Mouse (Mus musculus) MEL (cell line): Measurements from ENCODE around the gene Cpeb1. TPM values are rescaled to one million over a fixed set of nuclear protein-coding genes. Genes with fewer than 3 reads are reported as not detected.

Experiments used
- DNase-seq: peaks from one replicate; pipeline ENCODE4 v3.0.0; 2011; ENCODE audit warnings: low read depth, low spot score
- H3K27ac ChIP-seq: 2 replicates; pipeline ENCODE4 v1.5.1; 2012; ENCODE audit warnings: low read depth, mild to moderate bottlenecking, control low read depth, low read length, moderate library complexity; ENCODE audit not compliant: control insufficient read depth
- H3K27me3 ChIP-seq, 2 experiments: fragments of 150-350 bp in 1 of 2; sonication (generic) in 1 of 2; 2 replicates each; pipeline ENCODE4 v1.6.1; 2012; ENCODE audit warnings: low read length in 2 of 2, mild to moderate bottlenecking in 2 of 2, improper control_type of control experiment in 1 of 2, moderate library complexity in 1 of 2; ENCODE audit not compliant: insufficient read depth in 2 of 2, control insufficient read depth in 1 of 2
- H3K36me3 ChIP-seq, 2 experiments: 2 replicates each; pipeline ENCODE4 v1.6.1; 2012 to 2014; ENCODE audit warnings: low read length in 2 of 2, improper control_type of control experiment in 1 of 2, inconsistent platforms in 1 of 2, mild to moderate bottlenecking in 1 of 2; ENCODE audit not compliant: insufficient read depth in 2 of 2, control insufficient read depth in 1 of 2
- H3K4me1 ChIP-seq, 2 experiments: fragments of 150-350 bp in 1 of 2; sonication (generic) in 1 of 2; 2 replicates each; pipeline ENCODE4 v1.6.1; 2012; ENCODE audit warnings: low read length in 2 of 2, improper control_type of control experiment in 1 of 2, mild to moderate bottlenecking in 1 of 2; ENCODE audit not compliant: insufficient read depth in 2 of 2, control insufficient read depth in 1 of 2
- H3K4me3 ChIP-seq, 2 experiments: fragments of 150-350 bp in 1 of 2; sonication (generic) in 1 of 2; 2 replicates each; pipeline ENCODE4 v1.5.1; 2012; ENCODE audit warnings: low read depth in 2 of 2, low read length in 2 of 2, mild to moderate bottlenecking in 2 of 2, moderate library complexity in 2 of 2, control low read depth in 1 of 2, improper control_type of control experiment in 1 of 2; ENCODE audit not compliant: control insufficient read depth in 1 of 2, insufficient read depth in 1 of 2
- H3K79me2 ChIP-seq: 2 replicates; pipeline ENCODE4 v1.6.1; 2012; ENCODE audit warnings: mild to moderate bottlenecking, low read length, moderate library complexity; ENCODE audit not compliant: control insufficient read depth, poor library complexity, insufficient read depth
- H3K9ac ChIP-seq: 2 replicates; pipeline ENCODE4 v1.6.1; 2012; ENCODE audit warnings: low read depth, mild to moderate bottlenecking, control low read depth, low read length, moderate library complexity; ENCODE audit not compliant: control insufficient read depth, poor library complexity, severe bottlenecking
- H3K9me3 ChIP-seq: fragments of 150-350 bp; sonication (generic); replicated peaks from 2 replicates; pipeline ENCODE4 v1.6.1; 2012; ENCODE audit warnings: mild to moderate bottlenecking, low read length, improper control_type of control experiment, moderate library complexity; ENCODE audit not compliant: insufficient read depth
- BHLHE40 ChIP-seq: IDR thresholded peaks from 2 replicates; pipeline ENCODE4 v1.6.1; 2012; ENCODE audit warnings: low read depth, mild to moderate bottlenecking, inconsistent platforms, low read length, improper control_type of control experiment, borderline replicate concordance
- CHD1 ChIP-seq: IDR thresholded peaks from 2 replicates; pipeline ENCODE4 v1.6.1; 2012; ENCODE audit warnings: low read depth, mild to moderate bottlenecking, inconsistent platforms, low read length, improper control_type of control experiment
- ELF1 ChIP-seq: IDR thresholded peaks from 2 replicates; pipeline ENCODE4 v1.6.1; 2014; ENCODE audit warnings: low read depth, mild to moderate bottlenecking, inconsistent platforms, low read length, improper control_type of control experiment, moderate library complexity
- EP300 ChIP-seq, 2 experiments: IDR thresholded peaks; 2 replicates each; pipeline ENCODE4 v1.6.1; 2011; ENCODE audit warnings: improper control_type of control experiment in 2 of 2, low read length in 2 of 2, low read depth in 1 of 2, mild to moderate bottlenecking in 1 of 2
- ETS1 ChIP-seq: IDR thresholded peaks from 2 replicates; pipeline ENCODE4 v1.6.1; 2012; ENCODE audit warnings: low read depth, mild to moderate bottlenecking, inconsistent platforms, low read length, improper control_type of control experiment, moderate library complexity
- GABPA ChIP-seq: IDR thresholded peaks from 2 replicates; pipeline ENCODE4 v1.6.1; 2012; ENCODE audit warnings: low read depth, mild to moderate bottlenecking, inconsistent platforms, low read length, improper control_type of control experiment, moderate library complexity
- GATA1 ChIP-seq: IDR thresholded peaks from 2 replicates; pipeline ENCODE4 v1.6.1; 2011; ENCODE audit warnings: low read depth, low read length, improper control_type of control experiment
- HCFC1 ChIP-seq: IDR thresholded peaks from 2 replicates; pipeline ENCODE4 v1.6.1; 2012; ENCODE audit warnings: low read depth, mild to moderate bottlenecking, inconsistent platforms, low read length, improper control_type of control experiment, moderate library complexity
- JUND ChIP-seq: IDR thresholded peaks from 2 replicates; pipeline ENCODE4 v1.6.1; 2011; ENCODE audit warnings: low read depth, mild to moderate bottlenecking, improper control_type of control experiment, low read length
- MAZ ChIP-seq: IDR thresholded peaks from 2 replicates; pipeline ENCODE4 v1.6.1; 2012; ENCODE audit warnings: low read depth, mild to moderate bottlenecking, inconsistent platforms, low read length, improper control_type of control experiment
- MEF2A ChIP-seq: IDR thresholded peaks from 2 replicates; pipeline ENCODE4 v1.6.1; 2014; ENCODE audit warnings: low read depth, mild to moderate bottlenecking, inconsistent platforms, low read length, improper control_type of control experiment; ENCODE audit not compliant: poor library complexity, insufficient replicate concordance, severe bottlenecking; ENCODE audit errors: extremely low read depth
- MYB ChIP-seq: IDR thresholded peaks from 2 replicates; pipeline ENCODE4 v1.6.1; 2011; ENCODE audit warnings: mild to moderate bottlenecking, low read depth, low read length, improper control_type of control experiment
- MYC ChIP-seq: IDR thresholded peaks from 2 replicates; pipeline ENCODE4 v1.6.1; 2011; ENCODE audit warnings: low read depth, mild to moderate bottlenecking, low read length, improper control_type of control experiment, moderate library complexity
- NELFE ChIP-seq: IDR thresholded peaks from 2 replicates; pipeline ENCODE4 v1.6.1; 2011; ENCODE audit warnings: low read depth, low read length, improper control_type of control experiment
- POLR2AphosphoS2 ChIP-seq: IDR thresholded peaks from 2 replicates; pipeline ENCODE4 v1.6.1; 2011; ENCODE audit warnings: low read length, improper control_type of control experiment
- RAD21 ChIP-seq: IDR thresholded peaks from 2 replicates; pipeline ENCODE4 v1.6.1; 2011; ENCODE audit warnings: mild to moderate bottlenecking, low read depth, low read length, improper control_type of control experiment
- SIN3A ChIP-seq: IDR thresholded peaks from 2 replicates; pipeline ENCODE4 v1.6.1; 2012; ENCODE audit warnings: low read length, improper control_type of control experiment, inconsistent platforms
- SMC3 ChIP-seq: IDR thresholded peaks from 2 replicates; pipeline ENCODE4 v1.6.1; 2011; ENCODE audit warnings: low read depth, low read length, improper control_type of control experiment
- TBP ChIP-seq: IDR thresholded peaks from 2 replicates; pipeline ENCODE4 v1.8.0; 2011; ENCODE audit warnings: low read depth, low read length, improper control_type of control experiment
- USF2 ChIP-seq, 2 experiments: IDR thresholded peaks; 2 replicates each; pipeline ENCODE4 v1.6.1; 2011 to 2012; ENCODE audit warnings: improper control_type of control experiment in 2 of 2, low read length in 2 of 2, borderline replicate concordance in 1 of 2, inconsistent platforms in 1 of 2, low read depth in 1 of 2, mild to moderate bottlenecking in 1 of 2; ENCODE audit not compliant: insufficient read depth in 1 of 2
- ZC3H11A ChIP-seq: IDR thresholded peaks from 2 replicates; pipeline ENCODE4 v1.6.1; 2012; ENCODE audit warnings: low read depth, mild to moderate bottlenecking, inconsistent platforms, low read length, improper control_type of control experiment
- ZMIZ1 ChIP-seq: IDR thresholded peaks from 2 replicates; pipeline ENCODE4 v1.6.1; 2012; ENCODE audit warnings: low read depth, mild to moderate bottlenecking, inconsistent platforms, low read length, improper control_type of control experiment, moderate library complexity
- ZNF384 ChIP-seq: IDR thresholded peaks from 2 replicates; pipeline ENCODE4 v1.6.1; 2012; ENCODE audit warnings: low read depth, mild to moderate bottlenecking, inconsistent platforms, low read length, improper control_type of control experiment
- polyA plus RNA-seq, 2 experiments: library from polyadenylated mRNA; stranded (reverse) in 1 of 2; unstranded in 1 of 2; fragments of >175 nt in 1 of 2; fragments of >200 nt in 1 of 2; gene quantifications; 2 replicates each; pipeline versions ENCODE4 v1.2.1 to v1.2.4; 2012; ENCODE audit warnings: low replicate concordance in 2 of 2, low read depth in 1 of 2; ENCODE audit not compliant: insufficient read length in 2 of 2, insufficient read depth in 1 of 2, missing spikeins in 1 of 2
- total RNA-seq: library from RNA; depleted of rRNA; stranded (reverse); fragments of 300-350 nt; gene quantifications from 2 replicates; pipeline ENCODE4 v1.2.3, GENCODE M21; 2012

Gene Cpeb1
- total and polyA plus RNA-seq, 3 experiments = not detected

DNA sequence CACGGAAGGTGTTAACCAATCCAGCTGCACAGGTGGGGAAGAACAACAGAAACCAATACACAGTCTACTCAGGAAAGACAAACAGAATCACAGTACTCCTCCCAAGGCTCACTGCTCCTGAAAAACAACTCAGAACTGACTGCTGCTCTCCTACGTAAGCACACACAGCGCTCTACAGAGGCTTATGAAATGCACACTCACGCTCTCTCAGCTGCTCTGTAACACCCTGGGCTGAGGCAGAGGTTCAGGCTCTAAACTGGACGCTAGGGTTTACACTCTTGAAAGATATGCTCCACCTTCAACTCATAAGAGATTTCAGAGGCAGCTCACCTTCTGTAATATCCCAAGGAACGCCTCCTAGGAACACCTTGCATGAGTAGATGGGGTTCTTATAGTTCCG, 98.3 kb downstream of the Cpeb1 start:
- H3K9ac ChIP-seq = no peak overlapping the region
- H3K27me3 ChIP-seq = peaks cover 14 to 31% of the 10 kb centered on the region in 2 experiments
- H3K79me2 ChIP-seq = no peaks in the 10 kb centered on the region
- TF ChIP-seq EP300 (IDR thresholded peaks at IDR 0.05; ENCODE audit: low read depth in 1 of 2, low read length in 2 of 2) (no peak), TBP (no peak), BHLHE40 (no peak), SIN3A (no peak), MEF2A (no peak), MAZ (no peak), ZMIZ1 (no peak), GATA1 (no peak)
- no peak for DNase-seq
- no peak overlapping the region for H3K4me3 ChIP-seq
- H3K36me3 ChIP-seq = no peaks in the 10 kb centered on the region
- H3K4me1 ChIP-seq = no peaks in the 10 kb centered on the region
- no peak overlapping the region for H3K27ac ChIP-seq
- no peaks in the 10 kb centered on the region for H3K9me3 ChIP-seq

GRCm38 (mm10) chr7:81356360-81356759, 98.9 kb downstream of the Cpeb1 start:
- Histone ChIP-seq H3K4me3 (no peak overlapping the region), H3K27ac (no peak overlapping the region), H3K79me2 (no peaks in the 10 kb centered on the region), H3K27me3 (peaks cover 12 to 28% of the 10 kb centered on the region in 2 experiments), H3K36me3 (no peaks in the 10 kb centered on the region), H3K9ac (no peak overlapping the region), H3K4me1 (no peaks in the 10 kb centered on the region), H3K9me3 (no peaks in the 10 kb centered on the region)
- no peak for DNase-seq
- TF ChIP-seq RAD21 (no peak), ZMIZ1 (no peak), USF2 (IDR thresholded peaks at IDR 0.05; ENCODE audit: borderline replicate concordance in 1 of 2, insufficient read depth in 1 of 2, low read depth in 1 of 2, low read length in 2 of 2) (no peak), HCFC1 (no peak), POLR2AphosphoS2 (no peak), GATA1 (no peak), ZC3H11A (no peak), ETS1 (no peak), SIN3A (no peak), SMC3 (no peak), NELFE (no peak), JUND (no peak), BHLHE40 (no peak), MEF2A (no peak), MYB (no peak), GABPA (no peak), CHD1 (no peak), ZNF384 (no peak), MYC (no peak), ELF1 (no peak)
